Mouse (Mus musculus) heart, embryonic 15.5 days (tissue): ENCODE data around the gene Srrm4. TPM values are rescaled to one million over a fixed set of nuclear protein-coding genes. Genes with fewer than 3 reads are reported as not detected.

Source experiments
- ATAC-seq: fragments of 200-750 bp; cut with Nextera tagmentation; replicated peaks from 2 replicates; pipeline ENCODE4 v1.8.0; 2017; ENCODE audit warnings: low read depth, moderate TSS enrichment; ENCODE audit not compliant: insufficient number of reproducible peaks, insufficient read depth, low FRiP score
- H3K27ac ChIP-seq: fragments of 300-500 bp; sonication (generic); 2 replicates; pipeline ENCODE4 v1.5.1; 2015; ENCODE audit warnings: mild to moderate bottlenecking, inconsistent platforms
- H3K27me3 ChIP-seq: fragments of 300-500 bp; sonication (generic); 2 replicates; pipeline ENCODE4 v1.6.1; 2015; ENCODE audit warnings: inconsistent platforms
- H3K36me3 ChIP-seq: fragments of 300-500 bp; sonication (generic); 2 replicates; pipeline ENCODE4 v1.6.1; 2015; ENCODE audit warnings: mild to moderate bottlenecking, inconsistent platforms
- H3K4me1 ChIP-seq: fragments of 300-500 bp; sonication (generic); replicated peaks from 2 replicates; pipeline ENCODE4 v1.6.1; 2015; ENCODE audit warnings: inconsistent platforms
- H3K4me2 ChIP-seq: fragments of 300-500 bp; sonication (generic); 2 replicates; pipeline ENCODE4 v1.6.1; 2015; ENCODE audit warnings: inconsistent platforms, mild to moderate bottlenecking, moderate library complexity
- H3K4me3 ChIP-seq: fragments of 300-500 bp; sonication (generic); 2 replicates; pipeline ENCODE4 v1.5.1; 2015; ENCODE audit warnings: mild to moderate bottlenecking, inconsistent platforms
- H3K9ac ChIP-seq: fragments of 300-500 bp; sonication (generic); 2 replicates; pipeline ENCODE4 v1.6.1; 2015; ENCODE audit warnings: mild to moderate bottlenecking, inconsistent platforms
- H3K9me3 ChIP-seq: fragments of 300-500 bp; sonication (generic); replicated peaks from 2 replicates; pipeline ENCODE4 v1.6.1; 2016; ENCODE audit warnings: inconsistent platforms
- WGBS: fragments of 180-500 bp; shearing (Covaris S2); methylation state at CpG from one replicate; pipeline ENCODE4 v1.1.7; 2015; ENCODE audit warnings: mixed read lengths; 5-methylcytosine and 5-hydroxymethylcytosine counted together
- polyA plus RNA-seq: library from polyadenylated mRNA; unstranded; fragments of >200 nt; fragmentation: Nextera tagmentation; extraction: Ambion mirVana; gene quantifications from 2 replicates; pipeline ENCODE4 v1.2.1, GENCODE M21; 2015

Srrm4 gene
- polyA plus RNA-seq, 1 experiment from 2014 or later = 1.0 TPM

DNA sequence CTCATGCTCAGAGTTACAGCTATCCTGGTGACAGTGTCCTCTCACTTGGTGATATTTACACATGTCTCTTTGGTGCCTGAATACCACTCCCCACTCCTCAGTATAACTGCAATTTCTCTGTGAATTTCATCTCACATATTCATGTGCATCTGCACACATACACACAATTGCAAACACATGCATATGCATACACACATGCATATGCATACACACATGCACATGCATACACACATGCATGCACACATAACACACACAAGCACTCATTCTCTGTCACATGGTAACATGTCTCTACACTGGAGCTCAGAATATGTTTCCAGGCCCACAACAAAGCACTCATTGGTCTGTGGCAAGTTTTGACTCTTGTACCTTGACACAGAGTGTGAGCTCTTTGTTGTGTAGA lies 39.0 kb downstream of the Srrm4 start:
- no peak for ATAC-seq
- H3K9ac ChIP-seq = no peak overlapping the region
- H3K36me3 ChIP-seq = no peaks in the 10 kb centered on the region
- H3K4me2 ChIP-seq = no peak overlapping the region
- no peak overlapping the region for H3K4me3 ChIP-seq
- H3K27ac ChIP-seq = no peak overlapping the region
- H3K4me1 ChIP-seq = no peaks in the 10 kb centered on the region
- no peaks in the 10 kb centered on the region for H3K9me3 ChIP-seq
- no peaks in the 10 kb centered on the region for H3K27me3 ChIP-seq

DNA sequence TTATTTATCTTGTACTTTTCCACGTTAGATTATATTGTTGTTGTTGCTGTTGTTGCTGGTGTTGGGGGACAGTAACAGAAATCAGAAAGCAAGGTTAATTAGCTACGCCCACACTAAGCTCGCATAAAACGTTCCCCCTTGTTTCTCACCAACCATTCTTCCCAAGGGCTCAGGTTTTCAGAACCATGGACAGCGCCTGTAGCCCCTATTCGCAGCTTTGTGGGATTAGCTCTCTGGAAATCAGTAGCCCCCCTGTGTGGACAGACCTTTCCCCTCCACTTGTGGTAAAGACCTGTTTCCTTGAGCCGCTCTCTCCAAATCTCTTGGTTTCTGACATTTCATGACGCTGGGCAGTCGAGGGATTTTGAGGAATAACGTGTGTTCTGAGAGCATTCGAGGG lies 45.9 kb downstream of the Srrm4 start:
- Histone ChIP-seq H3K9ac (no peak overlapping the region), H3K4me1 (no peaks in the 10 kb centered on the region), H3K36me3 (no peaks in the 10 kb centered on the region), H3K27ac (no peak overlapping the region), H3K4me3 (no peak overlapping the region), H3K27me3 (no peaks in the 10 kb centered on the region), H3K9me3 (no peaks in the 10 kb centered on the region), H3K4me2 (no peak overlapping the region)
- ATAC-seq = no peak
- WGBS = 31% methylated on average over 11 of the region's 11 CpGs

DNA sequence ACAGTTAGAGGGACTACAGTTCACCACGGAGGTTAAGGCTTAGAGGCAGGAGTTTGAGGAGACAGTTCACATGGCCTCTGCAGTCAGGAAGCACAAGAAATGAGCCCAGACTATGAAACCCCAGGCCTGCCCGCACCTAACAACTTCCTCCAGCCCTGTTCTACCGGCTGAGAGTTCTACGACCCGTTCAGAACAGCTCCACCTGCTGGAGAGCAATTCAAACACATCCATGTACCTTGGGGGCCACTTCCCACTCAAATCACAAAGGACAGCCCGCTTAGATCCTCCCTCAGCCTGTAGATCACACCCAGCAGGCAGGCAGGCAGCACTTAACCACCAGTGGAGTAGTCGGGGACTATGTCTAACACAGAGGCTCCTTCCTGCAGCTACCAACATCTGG lies 49.3 kb downstream of the Srrm4 start:
- WGBS = 51% methylated on average over 7 of the region's 7 CpGs
- Histone ChIP-seq H3K9me3 (no peaks in the 10 kb centered on the region), H3K4me2 (no peak overlapping the region), H3K4me1 (peaks cover 9% of the 10 kb centered on the region), H3K27me3 (no peaks in the 10 kb centered on the region), H3K27ac (no peak overlapping the region), H3K36me3 (no peaks in the 10 kb centered on the region), H3K9ac (no peak overlapping the region), H3K4me3 (no peak overlapping the region)
- ATAC-seq = no peak

DNA sequence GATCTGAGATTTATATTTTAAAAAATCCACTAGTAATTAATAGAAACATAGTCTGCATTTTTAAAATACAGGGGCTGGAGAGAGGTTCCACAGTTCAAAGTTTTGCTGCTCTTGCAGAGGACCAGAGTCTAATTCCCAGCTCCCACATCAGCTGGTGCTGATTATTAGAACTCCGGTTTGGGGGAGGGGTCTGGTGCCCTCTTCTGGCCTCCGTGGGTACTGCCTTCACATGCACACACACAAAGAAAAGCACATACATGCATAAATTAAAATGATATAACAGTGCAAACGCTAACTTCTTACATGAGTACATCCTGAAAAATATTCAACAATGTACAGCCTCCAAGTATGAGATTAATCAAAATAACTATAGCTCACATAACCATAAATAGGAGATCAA lies 50.5 kb downstream of the Srrm4 start:
- 82% methylated on average over 3 of the region's 3 CpGs for WGBS
- H3K36me3 ChIP-seq = no peaks in the 10 kb centered on the region
- H3K27me3 ChIP-seq = no peaks in the 10 kb centered on the region
- H3K4me1 ChIP-seq = peaks cover 9% of the 10 kb centered on the region
- no peak overlapping the region for H3K9ac ChIP-seq
- H3K9me3 ChIP-seq = no peaks in the 10 kb centered on the region
- no peak for ATAC-seq
- no peak overlapping the region for H3K27ac ChIP-seq
- no peak overlapping the region for H3K4me2 ChIP-seq
- no peak overlapping the region for H3K4me3 ChIP-seq

DNA sequence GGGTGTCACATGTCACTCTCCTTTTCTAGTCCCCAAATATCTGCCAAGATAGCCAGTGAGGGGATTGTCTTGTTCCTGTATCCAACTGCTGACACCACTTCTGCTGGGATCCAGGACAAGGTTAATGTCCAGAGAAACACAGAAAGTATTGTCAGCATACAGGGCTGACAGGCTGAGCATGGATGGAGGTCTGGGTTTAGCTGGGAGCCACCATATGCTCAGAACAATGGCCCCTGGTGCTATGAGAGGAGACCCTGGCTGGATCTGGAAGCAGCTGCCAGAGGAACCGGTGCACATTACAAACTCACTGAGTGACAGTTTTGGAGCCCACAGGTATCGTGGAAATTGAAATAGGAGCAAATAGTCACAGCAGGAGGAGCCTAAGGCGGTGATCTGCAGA lies 52.3 kb downstream of the Srrm4 start:
- H3K27me3 ChIP-seq = no peaks in the 10 kb centered on the region
- peak overlapping the region; percentile 43; the same call in 1 of the 2 replicates for H3K4me2 ChIP-seq
- no peak overlapping the region for H3K9ac ChIP-seq
- H3K4me1 ChIP-seq = peaks cover 9% of the 10 kb centered on the region
- WGBS = 18% methylated on average over 3 of the region's 3 CpGs
- ATAC-seq = no peak
- no peak overlapping the region for H3K27ac ChIP-seq
- H3K4me3 ChIP-seq = no peak overlapping the region
- no peaks in the 10 kb centered on the region for H3K36me3 ChIP-seq
- no peaks in the 10 kb centered on the region for H3K9me3 ChIP-seq

DNA sequence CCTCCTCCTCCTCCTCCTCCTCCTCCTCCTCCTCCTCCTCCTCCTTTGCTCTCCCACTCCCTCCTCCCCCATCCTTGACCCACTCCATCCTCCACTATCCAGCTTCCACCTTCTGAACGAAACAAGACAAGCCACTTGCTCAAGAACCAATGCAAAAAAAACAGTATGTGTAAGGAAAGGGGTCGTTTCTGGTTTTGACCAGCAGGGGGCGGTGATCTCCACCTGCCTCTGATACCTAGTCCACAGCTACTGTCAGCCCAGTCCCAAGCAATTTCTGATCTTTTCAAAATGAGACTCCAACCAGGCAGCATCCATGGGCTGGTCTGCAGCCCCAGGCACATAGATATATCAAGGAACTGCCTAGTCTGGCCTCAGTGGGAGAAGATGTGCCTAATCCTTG lies 53.1 kb downstream of the Srrm4 start:
- ATAC-seq = no peak
- 59% methylated on average over 3 of the region's 3 CpGs for WGBS
- no peaks in the 10 kb centered on the region for H3K9me3 ChIP-seq

DNA sequence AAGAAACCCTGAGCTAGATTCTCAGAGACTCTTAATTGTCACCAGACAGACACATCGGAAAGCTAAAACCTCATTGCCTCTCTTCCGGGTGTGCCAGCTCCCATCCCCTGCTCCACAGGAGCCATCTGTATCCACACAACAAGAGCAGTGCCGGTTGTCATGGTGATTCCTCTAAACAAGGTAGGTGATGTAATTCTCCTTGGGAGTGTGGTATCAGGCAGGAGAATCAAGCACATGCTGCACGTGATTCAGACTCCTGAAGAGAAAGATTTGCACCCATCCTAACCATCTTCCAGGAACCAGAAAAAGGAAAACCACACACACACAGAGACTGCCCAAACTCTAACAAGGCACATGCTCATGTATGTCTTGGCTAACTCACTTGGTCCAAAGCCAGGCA lies 65.3 kb downstream of the Srrm4 start:
- H3K27me3 ChIP-seq = no peaks in the 10 kb centered on the region
- no peak for ATAC-seq
- H3K36me3 ChIP-seq = no peaks in the 10 kb centered on the region
- WGBS = 64% methylated on average over 4 of the region's 4 CpGs
- no peak overlapping the region for H3K9ac ChIP-seq
- no peak overlapping the region for H3K27ac ChIP-seq
- H3K9me3 ChIP-seq = no peaks in the 10 kb centered on the region
- H3K4me1 ChIP-seq = no peaks in the 10 kb centered on the region; the same call in 1 of the 2 replicates
- H3K4me2 ChIP-seq = no peak overlapping the region
- H3K4me3 ChIP-seq = no peak overlapping the region

More for the DNA sequence above, 53.1 kb downstream of the Srrm4 start:
- H3K27me3 ChIP-seq = no peaks in the 10 kb centered on the region
- H3K9ac ChIP-seq = no peak overlapping the region
- H3K36me3 ChIP-seq = no peaks in the 10 kb centered on the region
- peaks cover 9% of the 10 kb centered on the region for H3K4me1 ChIP-seq
- H3K4me2 ChIP-seq = no peak overlapping the region
- no peak overlapping the region for H3K27ac ChIP-seq
- no peak overlapping the region for H3K4me3 ChIP-seq

DNA sequence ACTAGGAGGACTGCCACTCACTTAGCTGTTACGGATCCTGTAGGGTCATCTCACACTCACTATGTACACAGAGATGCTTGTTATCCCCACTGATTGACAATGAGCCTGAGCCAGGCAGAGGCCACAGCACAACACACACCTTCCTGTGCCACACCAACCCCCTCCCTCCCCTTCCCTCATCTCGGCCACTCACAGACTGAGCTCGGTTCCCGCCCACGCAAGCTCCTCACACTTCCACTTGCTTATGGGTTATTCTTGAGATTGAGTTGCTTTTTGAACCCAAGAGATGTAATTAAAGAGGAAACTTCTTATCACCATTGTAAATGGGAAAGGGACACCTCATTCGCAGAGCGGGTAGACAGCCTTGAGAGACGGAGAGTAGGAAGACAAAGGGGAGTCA lies 66.3 kb downstream of the Srrm4 start:
- WGBS = 78% methylated on average over 8 of the region's 8 CpGs
- H3K36me3 ChIP-seq = no peaks in the 10 kb centered on the region
- H3K27me3 ChIP-seq = no peaks in the 10 kb centered on the region
- H3K9ac ChIP-seq = no peak overlapping the region
- ATAC-seq = no peak
- no peaks in the 10 kb centered on the region for H3K9me3 ChIP-seq
- no peaks in the 10 kb centered on the region; the same call in 1 of the 2 replicates for H3K4me1 ChIP-seq
- H3K27ac ChIP-seq = no peak overlapping the region
- no peak overlapping the region for H3K4me3 ChIP-seq
- H3K4me2 ChIP-seq = no peak overlapping the region

DNA sequence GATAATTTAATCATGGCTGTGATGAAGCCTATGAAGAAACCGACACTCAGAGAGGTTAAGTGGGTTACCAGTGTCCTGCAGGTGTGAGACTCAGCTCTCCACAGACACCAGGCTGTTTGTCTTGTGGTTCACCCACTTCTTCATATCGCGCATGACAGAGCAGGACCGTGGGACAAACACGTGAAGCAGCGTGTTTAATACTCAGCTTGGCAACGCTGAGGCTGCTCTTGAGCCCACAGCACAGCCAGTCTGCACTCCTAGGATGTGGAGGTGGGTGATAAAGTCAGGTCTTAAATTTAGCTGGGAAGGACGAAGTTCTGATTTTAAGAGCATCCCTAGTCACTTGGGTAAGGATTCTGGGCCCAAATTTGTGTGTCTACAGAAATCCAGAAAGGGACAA lies 68.1 kb downstream of the Srrm4 start:
- no peaks in the 10 kb centered on the region for H3K36me3 ChIP-seq
- no peaks in the 10 kb centered on the region for H3K9me3 ChIP-seq
- ATAC-seq = no peak
- no peak overlapping the region for H3K9ac ChIP-seq
- H3K4me2 ChIP-seq = no peak overlapping the region
- no peak overlapping the region for H3K27ac ChIP-seq
- H3K27me3 ChIP-seq = no peaks in the 10 kb centered on the region
- H3K4me1 ChIP-seq = no peaks in the 10 kb centered on the region; the same call in 1 of the 2 replicates
- H3K4me3 ChIP-seq = no peak overlapping the region
- 82% methylated on average over 8 of the region's 8 CpGs for WGBS

DNA sequence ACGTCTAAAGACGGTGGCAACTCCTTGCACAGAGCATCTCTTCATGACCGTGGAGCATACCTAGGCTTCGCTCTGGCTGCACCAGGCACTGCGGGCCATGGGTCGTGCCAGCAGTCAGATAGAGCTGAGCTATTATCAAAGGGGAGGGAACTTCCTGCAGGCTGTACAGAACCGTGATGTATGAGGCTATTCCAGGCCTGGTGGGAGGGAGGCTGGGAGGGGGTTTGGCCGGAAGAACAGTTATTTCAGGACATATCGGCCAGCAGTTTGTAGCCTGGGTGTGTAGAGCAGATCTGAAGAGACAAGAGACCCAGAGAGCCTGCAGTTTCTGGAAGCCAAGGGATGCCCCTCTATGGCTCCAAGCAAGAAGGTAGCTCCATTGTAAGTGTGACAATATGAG lies 68.5 kb downstream of the Srrm4 start:
- no peaks in the 10 kb centered on the region for H3K27me3 ChIP-seq
- no peaks in the 10 kb centered on the region for H3K9me3 ChIP-seq
- no peaks in the 10 kb centered on the region for H3K36me3 ChIP-seq
- H3K4me2 ChIP-seq = no peak overlapping the region
- H3K27ac ChIP-seq = no peak overlapping the region
- WGBS = 34% methylated on average over 9 of the region's 9 CpGs
- no peak overlapping the region for H3K4me3 ChIP-seq
- no peak for ATAC-seq
- H3K9ac ChIP-seq = no peak overlapping the region
- H3K4me1 ChIP-seq = no peaks in the 10 kb centered on the region; the same call in 1 of the 2 replicates

DNA sequence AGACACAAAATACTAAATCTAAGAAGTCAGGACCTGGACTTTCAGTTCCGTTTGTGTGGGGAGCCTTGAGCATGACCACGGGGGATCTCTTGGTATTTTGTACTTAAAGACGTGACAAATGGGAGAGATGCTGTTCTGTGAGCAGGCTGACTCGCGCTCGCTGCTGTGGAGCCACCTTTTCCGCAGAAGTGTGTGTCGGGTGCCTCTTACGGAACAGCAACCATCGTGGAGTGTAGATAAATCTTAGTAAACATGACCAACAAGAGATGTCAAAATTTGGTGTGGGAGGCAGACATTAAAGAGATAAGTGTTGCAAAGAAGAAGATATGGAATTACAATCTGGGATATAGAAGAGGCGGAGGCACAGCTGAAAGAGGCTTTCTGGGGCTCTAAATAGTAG lies 69.3 kb downstream of the Srrm4 start:
- ATAC-seq = no peak
- H3K27ac ChIP-seq = no peak overlapping the region
- no peaks in the 10 kb centered on the region for H3K9me3 ChIP-seq
- WGBS = 66% methylated on average over 11 of the region's 11 CpGs
- H3K27me3 ChIP-seq = no peaks in the 10 kb centered on the region
- no peak overlapping the region for H3K4me2 ChIP-seq
- no peak overlapping the region for H3K9ac ChIP-seq
- no peaks in the 10 kb centered on the region; the same call in 1 of the 2 replicates for H3K4me1 ChIP-seq
- no peaks in the 10 kb centered on the region for H3K36me3 ChIP-seq
- no peak overlapping the region for H3K4me3 ChIP-seq

DNA sequence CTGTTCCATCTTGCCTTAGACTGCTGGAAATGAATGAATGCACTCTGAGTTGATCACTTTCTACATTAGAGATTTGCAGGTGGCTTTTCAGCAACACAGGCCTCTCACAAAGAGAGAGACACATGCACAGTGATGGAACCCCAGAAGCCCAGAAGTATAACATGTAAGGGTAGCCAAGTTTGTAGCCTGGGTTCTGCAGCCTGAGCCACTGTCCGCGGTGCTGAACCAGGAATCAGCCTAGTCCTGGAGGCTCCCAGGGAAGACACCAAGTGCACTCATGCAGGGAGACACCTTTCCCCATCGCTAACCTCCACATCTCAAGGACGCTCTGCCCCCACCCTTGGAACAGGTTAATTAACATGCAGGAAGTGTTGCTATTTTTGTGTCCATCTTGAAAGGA lies 73.6 kb downstream of the Srrm4 start:
- H3K4me3 ChIP-seq = no peak overlapping the region
- H3K27ac ChIP-seq = no peak overlapping the region
- H3K36me3 ChIP-seq = no peaks in the 10 kb centered on the region
- H3K4me1 ChIP-seq = no peaks in the 10 kb centered on the region; the same call in 1 of the 2 replicates
- H3K27me3 ChIP-seq = no peaks in the 10 kb centered on the region
- no peak overlapping the region for H3K4me2 ChIP-seq
- ATAC-seq = no peak
- no peak overlapping the region for H3K9ac ChIP-seq
- H3K9me3 ChIP-seq = no peaks in the 10 kb centered on the region
- WGBS = 20% methylated on average over 4 of the region's 4 CpGs
